In the genomic region with DNA sequence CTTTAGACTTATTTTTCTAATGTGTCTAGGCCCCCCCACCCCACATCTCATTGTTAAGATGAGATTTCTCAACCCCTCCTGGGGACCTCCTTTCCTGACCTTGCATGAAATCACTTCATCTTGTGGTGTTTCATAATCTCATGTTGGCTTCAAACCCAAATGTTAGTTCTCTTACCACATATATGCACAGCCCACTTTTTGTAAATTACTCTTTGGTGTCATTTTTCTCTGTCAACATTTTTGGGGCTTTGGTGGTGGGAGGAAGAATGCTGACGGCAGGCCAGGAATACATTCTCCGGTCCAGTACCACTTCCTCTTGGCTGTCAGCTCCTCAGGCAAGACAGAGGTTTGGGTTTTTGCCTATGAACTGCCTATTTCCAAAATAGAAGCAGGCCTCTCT, we compare ENCODE assay signal across 16 mouse cellular contexts.
A peak's percentile ranks its signal among the peaks of the same experiment; 100 is the strongest.
DNase-seq lines count a peak whose midpoint lies in the region; ATAC-seq and TF ChIP-seq lines count a peak whose summit lies in the region.
"Had no signal": no experiment of that assay in that cellular context is flagged by ENCODE, and none has a peak within 500 bp of the region (broad histone marks: within the 10 kb centered on the region; RNA-seq: fewer than 3 reads in every experiment).

No protein-coding gene starts in this region.

- TF ChIP-seq CTCF in lung, embryonic 14.5 days (IDR thresholded peaks at IDR 0.05; ENCODE audit: low read depth): no peak

- H3K27ac ChIP-seq in lung, embryonic 14.5 days (ENCODE audit: low read depth): no peak overlapping the region
- H3K27ac ChIP-seq: liver, embryonic 13.5 days had no signal

- no peak for TF ChIP-seq POLR2A in myocyte (IDR thresholded peaks at IDR 0.05; ENCODE audit: insufficient read length, low read depth)

- peak; percentile 21 for DNase-seq in lung, embryonic 14.5 days
- no peak for DNase-seq in lung, postnatal 14 days
- peak; percentile 45 for DNase-seq in adipocyte (ENCODE audit: low spot score)
- no peak for DNase-seq in kidney, postnatal 10 days
- DNase-seq in thymus, postnatal 4 days: no peak
- no peak for DNase-seq in heart, adult 18-20 months
- DNase-seq: cerebellum, adult 11 months; cerebellum, postnatal 25 days; gastrocnemius, postnatal 36 days; kidney, adult 9 months; liver, embryonic 13.5 days; midbrain, embryonic 14.5 days had no signal

- 62% methylated on average over 2 of the region's 2 CpGs for WGBS in lung, embryonic 14.5 days

- no peak for ATAC-seq in lung, embryonic 14.5 days (ENCODE audit: insufficient read depth)
- peak; percentile 67 to 85 for ATAC-seq in hematopoietic stem cell, adult 5-6 weeks (replicated peaks in 1 of 2; ENCODE audit: insufficient read depth in 1 of 2, low FRiP score in 2 of 2, low TSS enrichment in 1 of 2, low read depth in 1 of 2, poor library complexity in 2 of 2, severe bottlenecking in 2 of 2)
- ATAC-seq: forebrain, embryonic 14.5 days; inflammation-experienced regulatory T-cells, adult 6 months had no signal

- no peak overlapping the region for H3ac ChIP-seq in myocyte (ENCODE audit: control insufficient read depth, insufficient read length)

- no peaks in the 10 kb centered on the region for H3K79me2 ChIP-seq in myocyte (ENCODE audit: control insufficient read depth, insufficient read depth)

- H3K4me3 ChIP-seq in lung, embryonic 14.5 days (ENCODE audit: low read depth, low read length): no peak overlapping the region
- H3K4me3 ChIP-seq in myocyte: no peak overlapping the region
- H3K4me3 ChIP-seq: liver, embryonic 13.5 days had no signal

- H3K9ac ChIP-seq in lung, embryonic 14.5 days: no peak overlapping the region
- H3K9ac ChIP-seq: liver, embryonic 13.5 days had no signal

- 0 out of 2 replicates have a peak, but pooled peaks cover 7% of the 10 kb centered on the region for H3K36me3 ChIP-seq in lung, embryonic 14.5 days (ENCODE audit: insufficient read depth)
- no peaks in the 10 kb centered on the region for H3K36me3 ChIP-seq in myocyte (ENCODE audit: control insufficient read depth, insufficient read depth)

- H3K4me1 ChIP-seq in lung, embryonic 14.5 days (ENCODE audit: insufficient read depth): no peaks in the 10 kb centered on the region
- H3K4me1 ChIP-seq: liver, embryonic 13.5 days had no signal

- H3K27me3 ChIP-seq in lung, embryonic 14.5 days (ENCODE audit: insufficient read depth, low read length): no peaks in the 10 kb centered on the region
- H3K27me3 ChIP-seq in myocyte (ENCODE audit: control insufficient read depth, insufficient read depth, insufficient read length): no peaks in the 10 kb centered on the region
- H3K27me3 ChIP-seq: liver, embryonic 13.5 days had no signal

- no peak overlapping the region for H3K4me2 ChIP-seq in lung, embryonic 14.5 days
- H3K4me2 ChIP-seq in myocyte (ENCODE audit: low read depth): peak overlapping the region; percentile 31
- H3K4me2 ChIP-seq: liver, embryonic 13.5 days had no signal

- H3K9me3 ChIP-seq in lung, embryonic 14.5 days (ENCODE audit: low read depth, low read length): no peaks in the 10 kb centered on the region
- H3K9me3 ChIP-seq: liver, embryonic 13.5 days had no signal

TF ChIP-seq in myocyte, 11 proteins besides CTCF, POLR2A, EP300 and RAD21:
- TF ChIP-seq CEBPB (IDR thresholded peaks at IDR 0.05; ENCODE audit: insufficient read depth, poor library complexity, severe bottlenecking) (peak; percentile 85), MYOD1 (IDR thresholded peaks at IDR 0.05; ENCODE audit: control insufficient read depth in 1 of 3, insufficient read length in 2 of 3, low read depth in 2 of 3) (no peak)

Comparison
In these comparisons a context has a peak if more than half of its experiments do, and no peak if none do; other contexts are left out.
1. DNase-seq: peak in lung, embryonic 14.5 days (single experiment) and adipocyte (single experiment); none in lung, postnatal 14 days (single experiment), kidney, postnatal 10 days (single experiment), thymus, postnatal 4 days (single experiment) and heart, adult 18-20 months (0 of 2).